Mouse (Mus musculus) lung, postnatal 10 days (tissue): ENCODE results near the gene Plk3.

Source experiments
- DNase-seq: peaks from one replicate; pipeline ENCODE4 v3.0.0; 2021

Gene Plk3

DNA sequence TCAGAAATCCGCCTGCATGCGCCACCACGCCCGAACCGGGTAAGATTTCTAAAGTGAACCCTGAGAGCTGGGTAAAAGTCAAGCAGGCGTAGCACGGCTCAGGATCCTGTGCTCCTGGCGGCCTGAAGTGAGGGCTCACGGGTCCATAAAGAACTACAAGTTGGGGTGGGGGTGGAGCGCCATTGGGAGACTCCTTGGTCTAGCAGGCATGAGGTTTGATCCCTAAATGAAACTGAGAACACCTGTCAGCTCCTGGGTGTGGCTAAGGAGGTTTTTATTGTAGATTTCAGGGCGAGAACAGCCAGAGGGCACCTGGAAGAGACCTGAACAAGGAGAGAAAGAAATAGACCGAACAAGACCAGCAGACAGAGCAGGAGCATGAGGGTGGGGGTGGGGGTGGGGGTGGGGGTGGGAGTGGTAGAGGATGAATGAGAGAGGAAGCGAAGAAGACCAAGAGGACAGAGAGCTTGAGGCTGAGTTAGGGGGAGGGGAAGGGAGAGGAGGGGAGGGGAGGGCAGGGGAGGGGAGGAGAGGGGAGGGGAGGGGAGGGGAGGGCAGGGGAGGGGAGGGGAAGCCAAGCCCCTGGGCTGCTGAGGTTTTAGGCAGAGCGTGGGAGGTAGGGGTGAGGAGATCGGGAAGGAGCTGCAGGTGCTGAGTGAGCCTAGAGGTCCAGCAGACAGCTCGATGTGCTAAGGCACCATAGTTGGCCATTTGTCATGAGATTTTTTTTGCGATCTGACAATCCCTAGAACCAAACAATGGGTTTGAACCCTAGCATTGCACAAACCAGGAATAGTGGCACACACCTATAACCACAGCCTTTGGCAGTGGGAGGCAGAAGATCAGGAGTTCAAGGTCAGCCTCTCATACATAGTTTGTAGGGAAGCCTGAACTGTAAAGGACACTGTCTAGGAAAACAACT is 4.8 kb upstream of the Plk3 start:
- no peak for DNase-seq

DNA sequence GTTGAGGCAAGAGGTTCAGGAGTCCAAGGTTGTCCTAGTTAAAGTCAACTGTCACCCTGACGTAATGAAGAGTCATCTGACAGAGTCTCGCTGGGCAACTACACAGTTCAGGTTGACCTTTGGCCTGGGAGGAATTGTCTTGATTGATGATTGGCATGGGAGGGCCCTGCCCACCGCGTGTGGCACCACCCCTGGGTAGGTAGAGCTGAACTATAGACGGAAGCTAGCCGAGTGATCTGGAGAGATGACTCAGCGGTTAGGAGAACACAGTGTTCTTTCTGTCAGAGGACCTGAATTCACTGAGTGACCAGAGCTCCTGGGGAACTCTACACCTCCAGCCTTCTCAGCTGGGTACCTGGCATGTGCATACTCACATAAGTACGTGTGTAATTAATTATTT is 2.3 kb upstream of the Plk3 start:
- DNase-seq = peak; percentile 51

DNA sequence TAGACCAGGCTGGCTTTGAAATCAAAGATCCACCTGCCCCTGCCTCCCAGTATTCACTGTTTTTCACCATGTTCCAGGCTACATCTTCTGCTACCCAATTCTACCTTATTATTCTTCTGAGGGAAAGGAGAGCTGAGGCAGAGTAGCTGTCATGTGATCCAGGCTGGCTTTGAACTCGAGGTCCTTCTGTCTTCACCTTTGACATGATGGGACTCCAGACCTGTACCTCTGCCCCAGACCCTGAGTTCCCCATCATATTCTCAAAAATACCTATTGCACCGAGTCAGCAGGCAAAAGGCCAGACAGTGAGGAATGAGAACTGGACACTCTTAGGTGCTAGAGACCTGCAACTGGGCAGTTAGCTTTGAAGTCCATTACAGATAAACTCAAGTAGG is 835 bp upstream of the Plk3 start:
- no peak for DNase-seq

DNA sequence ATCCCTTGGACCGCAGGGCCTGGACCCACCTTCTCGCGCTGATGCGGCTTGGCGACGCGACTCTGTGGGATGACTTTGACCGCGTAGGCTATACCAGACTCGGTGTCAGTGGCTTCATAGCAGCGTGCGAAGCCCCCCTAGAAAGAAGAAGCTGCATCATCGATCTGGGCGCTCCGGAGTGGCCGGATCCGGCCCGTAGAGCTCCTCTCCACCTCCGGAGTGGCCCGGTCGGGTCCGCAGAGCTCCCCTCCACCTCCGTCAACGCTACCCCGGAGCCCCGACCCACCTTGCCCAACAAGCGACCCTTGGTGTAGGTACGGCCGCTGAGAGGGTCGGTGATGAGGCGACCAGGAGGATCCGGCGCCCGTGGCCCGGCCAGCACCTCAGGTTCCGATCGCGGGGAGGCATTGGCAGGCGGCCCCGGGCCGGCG is 382 bp downstream of the Plk3 start:
- no peak for DNase-seq

DNA sequence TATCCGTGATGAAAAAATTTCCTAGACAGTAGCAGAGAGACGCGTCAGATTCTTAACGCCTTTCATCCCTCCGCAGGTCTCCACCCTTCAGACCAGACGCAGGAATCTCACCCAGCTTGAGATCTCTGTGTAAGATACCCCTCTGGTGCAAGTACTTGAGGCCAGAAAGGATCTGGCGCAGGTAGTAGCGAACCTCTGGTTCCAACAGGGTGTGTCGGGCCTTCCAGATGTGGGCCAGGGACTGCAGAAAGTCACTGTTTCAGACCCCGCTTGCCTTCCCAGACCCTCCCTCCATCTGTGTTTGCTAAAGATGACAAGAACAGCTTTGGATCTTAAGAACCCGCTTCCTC is 994 bp downstream of the Plk3 start:
- no peak for DNase-seq

DNA sequence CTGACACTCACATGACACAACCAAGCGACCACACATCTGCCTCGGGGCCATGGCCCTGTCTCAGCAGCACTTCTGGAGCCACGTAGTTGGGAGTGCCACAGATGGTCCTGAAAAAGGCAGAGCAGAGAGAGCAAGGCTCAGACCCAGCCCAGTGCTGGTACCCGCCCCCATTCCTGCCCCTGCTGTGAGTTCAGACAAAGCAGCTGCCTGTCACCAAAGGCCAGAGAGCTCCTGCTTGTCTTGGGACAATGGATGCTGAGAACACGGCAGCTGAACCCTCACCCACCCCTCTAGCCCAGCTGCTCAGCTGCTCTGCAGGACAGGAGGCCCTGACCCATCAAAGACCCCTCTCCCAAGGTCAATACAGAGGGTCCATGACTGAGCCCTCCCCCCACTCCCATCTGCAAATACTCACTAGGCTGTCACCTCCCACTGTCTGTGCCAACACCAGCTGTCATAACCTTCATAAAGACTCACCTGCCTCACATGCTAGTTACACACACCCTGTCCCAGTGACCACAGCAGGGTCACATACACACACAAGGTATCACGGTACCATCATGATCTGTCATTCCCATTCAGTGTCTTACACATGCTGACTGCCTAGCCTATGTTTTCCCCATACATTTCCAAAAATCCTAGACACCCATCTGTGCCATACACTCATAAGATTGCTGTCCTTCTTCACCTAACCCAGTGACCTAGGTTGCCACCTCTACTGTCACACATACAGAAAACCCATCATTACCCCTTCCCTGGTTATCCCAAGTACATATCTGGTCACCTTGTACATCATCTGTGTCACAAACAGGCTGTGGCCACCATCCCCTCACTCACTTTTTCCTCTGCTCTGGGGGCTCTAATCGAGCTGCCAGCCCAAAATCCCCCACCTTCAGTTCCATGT is 1.6 kb downstream of the Plk3 start:
- peak; percentile 65 for DNase-seq

DNA sequence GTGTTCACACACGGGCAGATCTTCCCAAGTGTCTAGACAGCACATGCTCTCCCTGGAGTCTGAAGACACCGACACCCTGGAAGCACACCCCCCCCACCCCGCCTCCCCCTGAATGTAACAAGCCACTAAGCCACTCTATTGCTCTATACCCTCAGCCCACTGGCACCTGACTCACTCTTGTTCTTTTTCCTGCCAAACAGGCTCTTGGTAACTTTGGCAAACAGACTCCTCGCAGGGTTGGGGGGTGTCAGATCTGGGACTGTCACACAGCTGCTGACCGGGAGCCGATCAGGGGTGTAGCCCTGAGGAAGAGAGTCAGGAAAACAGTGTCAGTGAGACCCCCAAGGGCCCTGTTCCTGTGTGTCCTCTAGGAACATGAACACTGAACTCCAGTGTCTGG is 2.6 kb downstream of the Plk3 start:
- DNase-seq = no peak

DNA sequence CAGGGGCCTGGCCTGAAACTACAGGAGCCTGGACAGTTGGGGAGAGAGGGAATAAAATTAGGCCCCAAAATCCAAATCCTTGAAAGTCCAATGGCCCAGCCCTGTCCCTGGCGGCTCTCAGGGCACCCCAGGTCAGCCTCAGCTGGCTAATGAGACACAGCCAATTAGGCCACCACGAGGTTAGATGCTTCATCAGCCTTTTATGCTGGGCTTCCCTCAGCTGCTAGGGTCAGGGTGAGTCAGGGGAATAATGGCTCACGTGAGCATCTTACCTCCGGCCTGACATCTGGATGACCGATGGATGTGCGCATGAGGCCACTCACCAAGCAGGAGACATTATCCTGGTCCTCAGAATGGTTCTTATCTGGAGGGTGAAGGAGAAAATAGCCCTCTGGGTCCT is 3.0 kb downstream of the Plk3 start:
- DNase-seq = no peak

DNA sequence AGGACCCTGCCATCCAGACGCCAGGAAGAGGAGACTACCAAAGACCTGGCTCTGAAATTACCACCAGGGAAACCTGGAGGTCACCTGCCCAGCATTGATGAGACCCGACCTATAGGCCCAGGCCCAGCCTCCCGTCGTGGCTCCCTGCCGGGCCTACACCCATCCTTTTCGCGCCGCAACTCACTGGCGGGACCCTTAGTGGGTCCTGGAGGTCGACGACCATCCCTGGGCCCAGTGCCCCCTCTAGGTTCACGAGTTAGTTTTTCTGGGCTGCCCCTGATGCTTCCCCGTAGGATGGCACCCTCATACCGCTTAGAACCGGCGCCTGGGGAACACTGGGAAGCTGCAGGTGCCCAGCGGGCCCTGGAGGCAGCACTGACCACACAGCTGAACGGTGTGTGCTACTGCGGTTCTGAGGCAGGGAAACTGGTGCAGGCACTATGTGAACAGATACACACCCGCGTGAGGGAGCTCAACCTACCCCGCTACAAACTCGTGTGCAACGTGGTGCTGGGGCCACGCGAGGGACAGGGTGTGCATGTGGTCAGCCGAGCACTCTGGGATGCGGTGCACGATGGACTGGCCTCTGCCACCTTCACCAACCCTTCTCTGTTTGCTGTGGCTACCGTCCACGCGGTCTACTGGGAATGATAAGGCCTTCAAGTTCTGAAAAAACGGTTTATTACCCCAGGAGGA is 5.6 kb downstream of the Plk3 start:
- DNase-seq = no peak

DNA sequence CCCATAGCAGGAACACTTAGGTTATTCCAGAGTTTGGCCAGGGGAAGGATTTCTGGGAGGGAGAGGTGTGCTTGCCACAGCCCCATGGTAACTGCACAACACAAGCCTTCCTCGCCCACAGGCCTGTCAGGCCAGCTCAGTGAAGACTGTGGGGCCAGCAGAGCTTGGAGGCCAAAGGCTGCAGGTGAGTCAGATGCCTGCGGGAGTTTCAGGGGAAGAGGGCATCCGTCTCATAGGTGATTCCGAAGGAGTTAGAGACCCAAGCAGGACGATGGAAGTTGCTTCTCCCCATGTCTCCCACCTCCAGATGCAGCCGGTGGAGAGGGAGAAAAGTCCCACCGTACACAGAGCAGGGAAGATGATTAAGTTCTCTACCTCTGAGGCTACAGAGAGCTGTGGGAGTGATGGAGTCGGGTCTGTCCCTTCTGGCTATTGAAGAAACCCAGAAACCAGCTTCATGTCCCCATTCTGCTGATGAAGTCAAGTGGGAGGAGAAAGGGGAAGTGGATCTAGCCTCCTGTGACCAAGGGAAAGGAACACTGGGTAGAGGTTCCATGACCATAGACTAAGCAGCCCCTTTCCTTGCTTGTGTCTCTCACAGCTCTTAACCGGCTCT is 7.0 kb downstream of the Plk3 start, which contains the start of gene Tctex1d4:
Gene Tctex1d4, plus strand, starts transcription at position 120 of the 616 bp plus-strand sequence.
- DNase-seq = no peak

DNA sequence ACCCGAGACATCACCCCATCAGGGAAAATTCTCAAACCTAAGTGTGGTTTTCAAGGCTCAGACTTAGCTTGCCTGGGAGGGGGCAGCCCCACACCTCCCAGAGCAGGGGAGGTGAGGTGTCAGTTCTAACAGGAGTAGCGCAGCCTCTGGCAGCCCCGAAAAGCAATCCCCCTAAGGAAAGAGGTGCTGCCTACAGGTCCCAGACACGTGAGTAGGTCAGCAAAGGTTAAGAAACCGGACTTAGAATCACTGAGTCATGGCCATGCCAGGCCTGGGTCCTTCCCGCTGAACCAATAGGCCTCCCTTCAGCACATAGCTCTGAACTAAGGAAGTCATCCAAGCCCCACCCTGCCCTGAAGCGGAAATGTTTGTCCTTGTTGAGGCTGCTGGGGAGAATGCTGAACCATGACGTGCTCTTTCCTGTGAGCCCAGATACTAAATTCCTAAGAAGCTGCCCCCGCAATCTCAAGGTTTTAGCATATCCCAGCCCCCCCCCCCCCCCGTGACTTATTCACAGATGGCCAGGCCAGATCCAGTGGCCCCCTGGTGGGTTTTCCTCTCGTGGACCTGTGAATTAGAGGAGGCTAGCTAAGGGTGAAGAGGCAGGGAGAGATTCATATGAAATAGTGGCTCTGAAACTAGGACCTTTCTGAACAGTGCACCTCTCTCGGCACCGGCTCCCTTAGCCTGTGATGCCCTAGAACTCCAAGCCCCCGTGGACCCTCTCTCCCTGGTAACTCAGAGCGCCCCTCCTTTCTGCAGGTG is 7.7 kb downstream of the Plk3 start:
- peak; percentile 93 for DNase-seq

DNA sequence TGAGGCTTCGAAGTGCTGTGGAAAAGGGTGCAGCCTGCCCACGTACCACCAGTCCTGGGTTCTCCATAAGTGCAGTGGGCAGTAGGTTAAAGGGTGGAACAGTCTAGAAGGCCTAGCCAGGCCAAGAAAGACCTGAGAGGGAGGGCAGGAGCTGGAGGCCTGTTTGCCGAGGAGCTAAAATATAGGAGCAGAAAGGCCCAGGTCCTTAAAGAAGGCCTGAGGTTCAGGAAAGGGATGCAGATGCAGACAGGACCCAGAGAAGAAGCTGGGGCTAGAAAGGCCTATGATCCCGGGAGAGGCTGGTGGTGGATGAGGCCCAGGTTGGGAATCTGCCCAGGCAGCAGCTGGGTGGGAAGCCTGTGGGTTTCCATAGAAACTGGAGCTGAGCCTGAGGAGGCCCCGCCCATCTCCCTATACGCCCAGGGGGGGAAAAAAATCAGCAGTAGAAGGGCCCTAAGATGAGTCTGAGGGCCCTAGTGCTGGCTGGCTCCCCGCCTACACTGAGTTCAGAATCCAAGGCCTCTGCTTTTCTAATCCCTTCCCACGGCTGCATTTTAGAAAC is 8.3 kb downstream of the Plk3 start, which contains the start of gene Btbd19:
Gene Btbd19, minus strand, starts transcription at position 378 of the 562 bp plus-strand sequence.
- DNase-seq = peak; percentile 88

DNA sequence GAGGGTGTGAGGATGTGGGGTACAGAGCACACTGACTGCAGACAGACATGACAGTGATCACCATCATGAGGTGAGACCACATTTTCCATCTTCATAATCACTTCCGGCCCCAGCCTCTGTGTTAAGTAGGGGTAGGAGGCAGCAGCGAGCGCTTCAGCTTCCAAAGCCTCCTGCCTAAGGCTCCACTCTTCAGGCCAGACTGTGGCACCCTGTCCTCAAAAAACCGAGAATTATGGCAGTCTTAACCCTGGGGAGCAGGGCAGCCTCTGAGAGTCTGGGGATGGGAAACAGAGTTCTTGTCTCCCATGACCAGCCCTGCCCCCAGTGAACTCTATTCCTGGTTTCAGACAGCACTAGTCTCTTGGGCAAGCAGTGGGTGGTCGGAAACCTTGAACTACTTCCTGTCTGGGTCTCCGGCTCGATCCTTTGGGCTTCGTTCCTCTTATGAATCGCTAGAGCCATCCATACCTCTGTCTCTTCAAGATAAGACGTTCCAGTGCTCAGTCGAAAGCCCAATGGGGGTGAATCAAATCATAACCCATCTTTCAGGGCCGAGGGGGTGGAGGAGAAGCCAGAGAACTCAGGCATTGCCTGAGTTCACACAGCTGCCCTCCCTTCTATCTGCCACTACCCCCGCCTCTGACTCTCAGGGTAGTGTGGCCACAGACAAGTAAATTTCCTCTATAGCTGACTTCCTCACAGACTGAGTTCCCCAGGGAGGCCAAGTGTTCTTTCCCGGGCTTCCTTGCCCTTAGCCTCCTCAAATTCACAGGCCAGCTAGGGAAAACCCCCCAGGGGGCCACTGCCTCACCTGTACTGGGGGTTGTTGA is 9.0 kb downstream of the Plk3 start:
- peak; percentile 61 for DNase-seq

DNA sequence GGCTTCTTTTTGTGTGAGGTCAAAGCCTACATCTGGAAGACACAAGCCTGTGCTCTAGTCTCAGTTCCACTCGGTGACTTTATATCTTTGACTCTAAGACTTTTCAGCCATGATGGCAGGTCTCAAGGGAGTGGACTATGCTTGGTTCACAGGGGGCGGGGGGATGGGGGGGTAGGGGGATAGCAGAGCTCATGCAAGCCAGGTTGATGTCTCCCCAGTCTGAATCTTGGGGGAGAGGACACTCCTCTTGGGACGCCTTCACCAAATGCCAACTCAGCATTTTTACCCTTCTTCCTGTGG is 9.6 kb downstream of the Plk3 start:
- DNase-seq = no peak

DNA sequence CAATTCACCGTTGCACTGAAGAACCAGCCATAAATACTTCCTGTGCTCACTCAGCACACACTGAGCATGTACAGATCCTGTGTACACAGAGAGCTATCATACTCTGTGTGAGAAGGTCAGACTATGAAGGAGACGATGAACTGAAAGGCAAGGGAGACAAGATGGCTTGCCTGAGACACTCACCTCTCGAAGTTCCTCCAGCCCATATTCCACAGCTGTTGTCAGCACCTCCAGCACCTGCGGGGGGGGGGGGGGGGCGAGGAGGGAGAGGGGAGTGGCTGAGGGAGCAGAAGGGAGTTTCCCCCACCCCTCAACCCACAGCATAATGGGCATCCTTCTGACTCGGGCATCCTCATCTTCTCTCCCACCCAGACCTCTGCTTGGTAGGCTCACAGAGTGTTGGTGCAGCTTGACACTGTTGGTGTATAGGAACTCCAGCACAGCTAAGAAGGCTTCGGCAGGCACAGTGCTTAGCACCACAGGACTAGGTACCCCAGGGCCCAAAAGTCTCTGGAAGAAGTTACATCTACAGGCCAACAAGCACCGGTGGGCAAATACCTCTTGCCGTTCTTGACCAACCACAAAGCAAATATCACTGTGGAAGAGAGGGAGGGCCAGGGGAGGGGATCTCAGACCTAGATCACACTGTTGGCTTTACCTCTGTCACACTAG is 10.1 kb downstream of the Plk3 start:
- no peak for DNase-seq

DNA sequence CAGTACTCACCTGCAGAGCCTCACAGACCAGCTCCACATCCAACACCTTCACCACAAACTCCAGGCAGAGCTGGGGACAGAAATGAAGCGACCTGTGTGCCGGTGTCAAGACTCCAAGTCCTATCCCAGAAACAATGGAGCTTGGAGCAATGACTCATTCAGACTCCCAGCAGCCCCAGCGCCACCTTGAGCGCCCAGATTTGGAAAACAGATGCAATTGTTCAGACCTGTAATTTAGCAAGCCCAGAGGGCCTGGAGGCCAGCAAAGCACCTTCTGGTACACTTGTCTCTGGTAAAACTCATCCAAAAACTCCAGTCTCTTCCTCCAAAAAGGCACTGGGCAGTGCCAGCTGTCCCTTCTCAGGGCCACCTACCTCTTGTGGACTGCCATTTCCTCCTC is 11.6 kb downstream of the Plk3 start:
- no peak for DNase-seq

DNA sequence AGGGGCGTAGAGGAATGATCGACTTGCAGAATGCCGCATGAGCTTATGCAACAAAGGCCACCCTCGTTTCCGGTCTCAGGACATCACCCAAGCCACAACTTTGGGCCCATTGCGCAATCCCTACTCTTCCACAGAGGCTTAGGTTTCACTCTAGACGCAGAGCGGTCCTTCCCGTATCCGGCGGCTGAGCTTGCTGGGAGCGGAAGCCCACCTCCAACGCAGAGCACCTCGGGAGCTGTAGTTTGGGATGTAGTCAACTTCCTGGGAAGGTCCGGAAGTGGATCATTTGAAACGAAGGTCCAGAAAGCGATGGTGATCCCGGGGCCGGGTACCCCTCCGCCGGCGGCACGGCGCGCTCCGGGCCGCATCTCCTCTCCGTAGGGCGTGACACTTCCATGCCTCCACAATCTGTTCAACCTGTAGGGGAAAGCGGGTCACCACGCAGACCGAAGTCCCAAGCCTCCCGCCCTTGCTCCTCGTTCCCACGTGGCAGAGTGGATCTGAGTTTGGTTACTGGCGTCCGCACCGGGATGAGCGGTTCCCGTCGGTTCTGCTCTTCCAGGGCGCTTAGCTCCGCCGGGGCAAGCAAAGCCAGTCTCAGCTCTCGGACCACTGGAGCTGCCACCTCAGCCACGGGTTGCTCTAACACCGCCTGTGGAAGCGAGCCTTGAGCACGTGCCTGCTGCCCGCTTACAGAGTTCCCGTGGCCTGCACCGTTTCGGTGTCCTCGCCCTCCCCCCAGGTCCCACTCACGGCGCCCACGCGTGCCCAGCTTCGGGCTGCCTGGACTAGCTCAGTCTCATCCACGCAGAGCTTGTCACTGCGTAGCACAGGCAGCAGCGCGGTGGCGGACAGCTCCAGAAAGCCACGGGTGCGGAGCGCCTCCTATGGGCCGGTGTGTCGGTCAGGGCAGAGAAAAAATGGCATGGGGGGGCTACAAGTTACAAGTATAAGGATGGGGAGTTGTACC is 13.0 kb downstream of the Plk3 start:
- peak; percentile 98 for DNase-seq

DNA sequence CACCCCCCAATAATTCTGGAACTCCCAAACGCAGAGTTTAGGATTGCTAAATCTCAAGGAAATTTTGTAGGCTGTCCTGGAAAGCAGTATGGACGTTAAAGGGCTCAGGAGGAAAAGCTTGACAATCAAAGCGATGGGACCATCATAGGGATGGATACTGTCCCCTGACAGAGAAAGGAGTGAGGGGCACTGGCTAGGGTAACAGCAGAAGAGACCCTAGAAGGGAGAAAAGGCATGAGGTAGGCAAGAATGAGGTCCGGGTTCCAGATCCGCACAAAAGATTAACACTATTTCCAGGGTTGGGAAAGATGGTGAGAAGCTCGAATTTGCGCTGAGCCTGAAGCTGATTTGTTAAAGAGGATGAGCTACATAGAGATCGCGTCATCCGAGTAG is 13.7 kb downstream of the Plk3 start:
- no peak for DNase-seq

DNA sequence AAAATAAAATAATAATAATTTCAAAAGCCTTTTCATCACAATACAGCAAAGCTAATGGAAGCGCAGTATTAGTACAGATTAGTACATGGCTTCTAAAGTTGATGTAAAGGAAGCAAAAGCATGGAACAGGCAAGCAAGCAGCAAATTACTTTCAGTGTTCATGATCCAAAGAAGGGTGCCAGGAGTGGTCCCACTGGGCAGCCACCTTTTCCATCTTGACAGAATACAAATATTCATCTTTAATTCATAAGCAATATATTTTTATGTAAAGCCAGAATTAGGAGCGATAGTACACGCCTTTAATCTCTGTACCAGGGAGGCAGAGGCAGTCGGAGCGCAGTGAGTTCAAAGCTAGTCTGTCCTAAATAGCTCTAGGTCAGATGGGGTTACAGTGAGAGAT is 14.1 kb downstream of the Plk3 start:
- DNase-seq = no peak
